Mouse (Mus musculus) C2C12 (cell line): ENCODE data around the gene Runx3. TPM values are rescaled to one million over a fixed set of nuclear protein-coding genes. Genes with fewer than 3 reads are reported as not detected.

Experiments used
- H3K27me3 ChIP-seq: one replicate; pipeline ENCODE4 v1.6.1; 2011; ENCODE audit not compliant: control insufficient read depth, insufficient read depth, insufficient read length
- H3K36me3 ChIP-seq: one replicate; pipeline ENCODE4 v1.6.1; 2011; ENCODE audit not compliant: control insufficient read depth, insufficient read depth
- H3K4me3 ChIP-seq: one replicate; pipeline ENCODE4 v1.5.1; 2011; ENCODE audit warnings: mild to moderate bottlenecking, control low read depth; ENCODE audit not compliant: poor library complexity, insufficient read depth, severe bottlenecking
- H3K79me2 ChIP-seq: one replicate; pipeline ENCODE4 v1.6.1; 2011; ENCODE audit not compliant: control insufficient read depth, insufficient read depth
- H3K79me3 ChIP-seq: one replicate; pipeline ENCODE4 v1.6.1; 2011; ENCODE audit warnings: low read depth, control low read depth
- H3ac ChIP-seq: one replicate; pipeline ENCODE3; 2011; ENCODE audit warnings: low read depth; ENCODE audit not compliant: control insufficient read depth, insufficient read length
- CEBPB ChIP-seq: IDR thresholded peaks from one replicate; pipeline ENCODE4 v1.6.1; 2011; ENCODE audit warnings: low read depth, mild to moderate bottlenecking, control low read depth, moderate library complexity
- CTCF ChIP-seq: IDR thresholded peaks from one replicate; pipeline ENCODE4 v1.5.1; 2011; ENCODE audit not compliant: control insufficient read depth, insufficient read depth, insufficient read length
- FOSL1 ChIP-seq: IDR thresholded peaks from one replicate; pipeline ENCODE4 v1.8.0; 2011; ENCODE audit warnings: mild to moderate bottlenecking, low read length; ENCODE audit not compliant: poor library complexity, insufficient read depth, severe bottlenecking
- MAX ChIP-seq: IDR thresholded peaks from one replicate; pipeline ENCODE4 v1.6.1; 2011; ENCODE audit warnings: mild to moderate bottlenecking, control low read depth
- MYOD1 ChIP-seq: IDR thresholded peaks from one replicate; pipeline ENCODE4 v1.6.1; 2011; ENCODE audit warnings: low read depth; ENCODE audit not compliant: control insufficient read depth, insufficient read length
- MYOG ChIP-seq: IDR thresholded peaks from one replicate; pipeline ENCODE4 v1.6.1; 2011; ENCODE audit not compliant: control insufficient read depth, insufficient read length; ENCODE audit errors: extremely low read depth
- USF1 ChIP-seq: IDR thresholded peaks from one replicate; pipeline ENCODE4 v1.6.1; 2011; ENCODE audit warnings: low read depth, mild to moderate bottlenecking, control low read depth, moderate library complexity
- polyA plus RNA-seq: library from polyadenylated mRNA; unstranded; fragments of >200 nt; fragmentation: generic; extraction: Trizol; gene quantifications from one replicate; pipeline ENCODE4 v1.2.1, GENCODE M21; 2012; ENCODE audit warnings: missing spikeins

The Runx3 gene
- polyA plus RNA-seq, 1 experiment = 19.5 TPM

DNA sequence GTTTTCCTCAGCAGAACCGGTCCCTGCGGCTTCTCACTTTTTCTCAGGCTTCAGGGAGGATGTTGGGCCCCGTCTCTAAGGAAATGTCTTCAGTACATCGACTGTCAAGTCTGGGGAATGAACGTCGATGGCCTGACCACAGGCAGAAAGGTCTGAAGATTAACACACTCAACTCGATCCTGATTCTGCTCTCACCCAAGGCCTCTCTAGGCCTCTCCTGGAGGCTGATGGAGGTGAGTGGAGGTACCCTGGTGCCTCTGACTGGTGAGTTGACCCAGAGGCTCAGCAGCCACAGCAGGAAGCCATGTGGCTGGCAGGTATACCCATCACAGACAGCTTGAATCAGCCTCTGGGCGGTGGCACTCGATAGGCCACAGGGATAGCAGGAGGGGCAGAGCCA lies 43.3 kb upstream of the Runx3 start:
- H3ac ChIP-seq = no peak overlapping the region

DNA sequence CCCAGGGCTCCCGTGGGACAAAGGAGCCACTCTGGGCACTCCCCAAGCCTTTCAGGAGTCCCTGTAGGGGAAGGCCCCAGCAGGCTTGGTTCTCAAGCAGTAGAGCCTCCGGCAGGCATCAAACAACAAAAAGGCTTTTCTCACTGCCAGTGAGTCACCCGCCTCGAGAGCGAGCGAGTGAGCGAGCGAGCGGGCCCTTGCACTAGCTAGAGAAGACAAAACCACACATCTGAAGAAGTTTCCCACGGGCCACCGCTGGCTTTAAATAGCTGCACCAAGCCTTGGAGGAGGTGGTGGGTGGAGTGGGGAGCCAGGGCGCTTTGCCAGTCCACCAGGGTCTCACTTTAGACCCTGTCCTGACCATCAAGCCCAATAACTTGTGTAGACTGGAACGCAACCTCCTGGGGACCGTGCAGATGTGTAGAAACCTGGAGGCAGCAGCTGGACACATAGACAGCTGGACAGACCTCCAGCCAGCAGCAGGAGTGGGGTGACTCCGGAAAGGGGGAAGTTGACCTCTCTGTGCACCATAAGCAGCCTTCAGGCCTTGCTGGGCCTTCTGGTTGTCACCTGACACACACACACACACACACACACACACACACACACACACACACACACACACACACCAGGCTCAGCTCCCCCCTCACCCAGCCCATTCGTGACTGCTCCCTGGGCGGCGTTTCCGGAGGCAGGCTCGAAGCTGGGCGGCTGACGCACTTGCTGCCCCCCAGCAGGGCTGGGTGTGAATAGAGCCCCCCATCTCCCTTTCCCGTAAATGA lies 40.4 kb upstream of the Runx3 start:
- Histone ChIP-seq H3K4me3 (no peak overlapping the region), H3K27me3 (no peaks in the 10 kb centered on the region), H3K36me3 (no peaks in the 10 kb centered on the region), H3K79me2 (no peaks in the 10 kb centered on the region), H3ac (no peak overlapping the region), H3K79me3 (no peaks in the 10 kb centered on the region)
- no peak for TF ChIP-seq FOSL1
- TF ChIP-seq USF1 = no peak
- TF ChIP-seq MYOG = no peak
- no peak for TF ChIP-seq MAX
- no peak for TF ChIP-seq CEBPB
- no peak for TF ChIP-seq CTCF
- TF ChIP-seq MYOD1 = no peak

More for the DNA sequence above, 43.3 kb upstream of the Runx3 start:
- no peak for TF ChIP-seq CTCF
- no peak for TF ChIP-seq FOSL1
- no peak for TF ChIP-seq MYOG
- TF ChIP-seq MAX = no peak
- no peaks in the 10 kb centered on the region for H3K79me3 ChIP-seq
- H3K36me3 ChIP-seq = no peaks in the 10 kb centered on the region
- H3K27me3 ChIP-seq = no peaks in the 10 kb centered on the region
- H3K79me2 ChIP-seq = no peaks in the 10 kb centered on the region
- no peak overlapping the region for H3K4me3 ChIP-seq

DNA sequence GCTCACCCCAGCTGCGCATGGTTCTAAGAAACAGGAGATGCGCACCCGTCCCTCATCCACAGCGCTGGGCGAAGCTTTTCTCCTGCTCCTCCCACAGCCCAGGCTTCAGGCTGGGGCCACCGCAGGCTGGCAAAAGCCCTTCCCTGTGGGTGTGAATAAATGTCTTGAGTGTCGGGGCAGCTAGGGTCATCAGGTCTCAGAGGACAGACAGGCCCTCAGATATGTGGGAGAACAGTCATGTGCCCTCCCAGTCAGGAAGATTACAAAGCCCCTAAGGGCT lies 39.9 kb upstream of the Runx3 start:
- no peak overlapping the region for H3K4me3 ChIP-seq

DNA sequence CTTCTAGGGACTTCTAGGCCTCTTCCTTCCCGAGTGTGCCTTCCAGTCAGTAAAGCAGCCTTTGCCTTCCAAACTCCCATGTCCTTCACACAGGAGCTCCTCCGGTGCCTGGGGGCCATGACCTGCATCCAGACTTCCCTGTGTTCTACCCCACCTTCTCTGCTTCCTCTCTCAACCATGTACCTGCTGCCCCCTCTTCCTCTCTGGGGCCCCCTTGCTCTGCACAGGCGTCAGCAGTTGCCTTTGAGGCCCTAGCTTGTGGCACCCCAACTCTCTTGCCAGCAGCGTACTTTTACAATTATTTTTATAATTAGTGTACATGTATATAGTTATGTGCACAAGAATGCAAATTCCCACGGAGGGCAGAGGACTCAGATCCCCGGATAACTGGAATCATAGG lies 37.4 kb upstream of the Runx3 start:
- H3K27me3 ChIP-seq = no peaks in the 10 kb centered on the region
- H3K4me3 ChIP-seq = no peak overlapping the region
- no peaks in the 10 kb centered on the region for H3K79me2 ChIP-seq
- no peak overlapping the region for H3ac ChIP-seq
- no peaks in the 10 kb centered on the region for H3K36me3 ChIP-seq
- no peaks in the 10 kb centered on the region for H3K79me3 ChIP-seq
- TF ChIP-seq MYOG (no peak), CEBPB (no peak), MYOD1 (no peak), CTCF (no peak), MAX (no peak), USF1 (no peak), FOSL1 (no peak)

More for the DNA sequence above, 39.9 kb upstream of the Runx3 start:
- Histone ChIP-seq H3K79me2 (no peaks in the 10 kb centered on the region), H3ac (peak overlapping the region; percentile 6), H3K79me3 (no peaks in the 10 kb centered on the region), H3K27me3 (no peaks in the 10 kb centered on the region), H3K36me3 (no peaks in the 10 kb centered on the region)
- TF ChIP-seq FOSL1 (no peak), USF1 (peak; percentile 32)

DNA sequence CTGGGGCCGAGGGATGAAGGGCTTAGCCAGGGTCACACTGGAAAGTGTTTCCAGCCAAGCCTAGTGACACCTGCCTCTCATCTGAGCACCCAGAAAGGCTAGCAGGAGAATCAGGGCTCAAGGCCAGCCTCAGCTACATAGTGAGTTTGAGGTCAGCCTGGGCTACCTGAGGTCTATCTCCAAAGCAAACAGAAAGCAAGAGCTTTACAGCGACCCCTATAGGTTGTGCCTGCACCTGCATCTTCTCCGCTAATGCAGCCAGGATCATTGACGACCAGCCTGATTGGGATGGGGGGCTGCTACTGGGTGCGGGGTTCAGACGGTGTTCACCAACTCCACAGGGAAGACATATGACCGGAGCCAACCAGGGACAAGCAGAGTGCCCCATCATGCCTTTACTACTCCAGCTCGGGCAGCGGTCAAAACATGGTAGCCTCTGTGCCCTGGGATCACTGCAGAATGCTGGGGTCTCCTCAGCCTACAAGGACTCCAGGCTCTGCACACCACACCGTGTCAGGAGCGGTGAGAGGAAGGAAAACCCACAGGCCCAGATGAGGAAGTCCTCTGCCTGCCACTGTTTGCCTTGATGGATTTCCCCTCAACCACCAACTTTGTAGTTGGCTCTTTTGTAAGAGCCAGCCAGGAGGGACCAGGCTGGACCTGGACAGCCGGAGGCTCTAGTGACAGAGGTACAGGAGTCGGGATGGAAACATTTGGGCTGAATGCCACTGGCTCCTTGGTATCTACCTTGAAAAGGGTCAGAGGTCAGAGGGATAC lies 35.2 kb upstream of the Runx3 start:
- H3K79me2 ChIP-seq = no peaks in the 10 kb centered on the region
- no peaks in the 10 kb centered on the region for H3K27me3 ChIP-seq
- no peak overlapping the region for H3K4me3 ChIP-seq
- TF ChIP-seq USF1 = no peak
- no peak for TF ChIP-seq CEBPB
- TF ChIP-seq MAX = no peak
- TF ChIP-seq MYOD1 = no peak
- TF ChIP-seq FOSL1 = no peak
- no peak for TF ChIP-seq MYOG
- no peak for TF ChIP-seq CTCF
- no peaks in the 10 kb centered on the region for H3K79me3 ChIP-seq
- no peak overlapping the region for H3ac ChIP-seq
- H3K36me3 ChIP-seq = no peaks in the 10 kb centered on the region

DNA sequence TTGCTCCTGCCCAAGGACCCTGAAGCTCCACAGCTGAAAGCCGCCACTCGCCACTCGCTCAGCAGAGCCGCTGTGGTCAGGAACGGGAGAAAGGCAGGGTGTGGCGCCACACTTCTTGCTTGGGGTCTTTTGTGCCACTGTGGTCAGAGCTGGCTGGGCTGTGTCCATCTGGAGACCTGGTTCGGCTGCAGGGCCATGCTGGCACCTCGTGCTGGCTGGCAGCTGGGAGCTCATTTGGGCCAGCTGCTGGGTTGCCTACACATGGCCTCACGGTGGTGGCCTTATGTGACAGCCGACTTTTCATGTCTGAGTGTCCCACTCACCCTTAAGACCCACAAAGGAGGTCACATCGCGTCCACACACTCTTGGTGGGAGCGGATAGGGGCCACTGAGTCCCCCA lies 29.8 kb upstream of the Runx3 start:
- Histone ChIP-seq H3K27me3 (no peaks in the 10 kb centered on the region), H3K36me3 (no peaks in the 10 kb centered on the region), H3K79me3 (no peaks in the 10 kb centered on the region), H3ac (no peak overlapping the region), H3K4me3 (no peak overlapping the region), H3K79me2 (no peaks in the 10 kb centered on the region)
- TF ChIP-seq FOSL1 = no peak
- no peak for TF ChIP-seq MYOG
- no peak for TF ChIP-seq USF1
- no peak for TF ChIP-seq MAX
- no peak for TF ChIP-seq MYOD1
- TF ChIP-seq CTCF = no peak
- no peak for TF ChIP-seq CEBPB
